13 mouse cellular contexts compared by ENCODE assay signal in the genomic region with DNA sequence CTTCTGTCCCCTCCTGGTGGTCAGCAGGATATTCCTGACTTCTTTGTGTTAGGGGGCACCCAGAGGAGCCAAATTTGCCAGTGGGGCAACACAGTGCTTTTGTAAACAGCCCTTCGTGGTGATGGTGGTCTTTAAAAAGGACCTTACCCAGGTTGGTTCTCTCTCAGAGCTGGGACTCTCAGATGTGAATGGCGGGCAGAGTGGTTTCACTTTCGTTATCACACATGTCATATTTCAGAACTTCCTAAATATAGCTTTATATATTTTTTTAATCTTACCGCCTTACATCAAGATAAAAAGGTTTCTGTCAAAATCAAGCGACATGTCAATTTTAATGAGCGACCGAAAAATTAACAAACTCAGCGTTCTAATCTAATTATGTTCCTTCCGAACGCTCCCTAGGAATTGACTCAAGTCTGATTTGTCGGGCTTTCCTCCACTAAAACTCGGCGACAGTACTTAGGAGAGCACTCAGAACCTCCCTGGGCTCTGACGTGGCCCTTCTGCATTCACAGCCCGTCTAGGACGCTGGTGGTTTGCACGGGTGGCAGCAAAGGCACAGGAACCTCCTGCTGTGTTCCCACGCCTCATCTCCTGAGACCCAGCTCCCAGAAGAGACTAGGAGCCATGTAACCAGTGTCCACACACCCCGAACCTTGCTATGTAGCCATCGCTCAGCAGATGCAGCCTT.
A peak's percentile ranks its signal among the peaks of the same experiment; 100 is the strongest.
DNase-seq lines count a peak whose midpoint lies in the region; ATAC-seq and TF ChIP-seq lines count a peak whose summit lies in the region.
"Had no signal": no experiment of that assay in that cellular context is flagged by ENCODE, and none has a peak within 500 bp of the region (broad histone marks: within the 10 kb centered on the region; RNA-seq: fewer than 3 reads in every experiment).

No protein-coding gene starts in this region.

- 83% methylated on average over 20 of the region's 20 CpGs for WGBS in hindbrain, embryonic 11.5 days

- H3K27me3 ChIP-seq in hindbrain, embryonic 11.5 days (ENCODE audit: control insufficient read depth, insufficient read depth, low read length) = no peaks in the 10 kb centered on the region
- H3K27me3 ChIP-seq: midbrain, embryonic 15.5 days had no signal

- no peak overlapping the region for H3K9ac ChIP-seq in hindbrain, embryonic 11.5 days (ENCODE audit: low read depth, low read length)
- H3K9ac ChIP-seq: lung, embryonic 14.5 days; midbrain, embryonic 15.5 days had no signal

- intact Hi-C loops in gastrocnemius, adult 2 months (cut with DNase I) = no loop called here
- intact Hi-C loops in gastrocnemius, postnatal 14 days (cut with DNase I; ENCODE audit: low total_unique reads) = no loop called here

- ATAC-seq in granulocyte monocyte progenitor cell, adult 5-6 weeks (replicated peaks; ENCODE audit: poor library complexity, severe bottlenecking) = peak; percentile 28
- no peak for ATAC-seq in hindbrain, embryonic 11.5 days (ENCODE audit: low FRiP score)
- ATAC-seq: midbrain, embryonic 15.5 days had no signal

- no peaks in the 10 kb centered on the region for H3K9me3 ChIP-seq in hindbrain, embryonic 11.5 days (ENCODE audit: control insufficient read depth, low read length)
- H3K9me3 ChIP-seq: limb, embryonic 10.5 days; midbrain, embryonic 15.5 days had no signal

- peak overlapping the region; percentile 40 for H3K27ac ChIP-seq in gastrocnemius, adult 2 months
- H3K27ac ChIP-seq in hindbrain, embryonic 11.5 days (ENCODE audit: low read depth, low read length) = no peak overlapping the region
- H3K27ac ChIP-seq: hindbrain, embryonic 10.5 days; limb, embryonic 10.5 days; midbrain, embryonic 15.5 days had no signal

- peaks cover 5% of the 10 kb centered on the region; the same call in 1 of the 2 replicates for H3K4me1 ChIP-seq in hindbrain, embryonic 11.5 days (replicated peaks; ENCODE audit: control insufficient read depth, insufficient read depth, low read length)

- no peak for DNase-seq in gastrocnemius, adult 2 months
- no peak for DNase-seq in gastrocnemius, postnatal 14 days
- DNase-seq in 3134 (ENCODE audit: extremely low read depth, insufficient read length, low spot score) = peak; percentile 60
- DNase-seq in Muller cell, postnatal 12 days (ENCODE audit: inconsistent ontology term) = peak; percentile 80
- DNase-seq in kidney, postnatal 4 days = no peak
- DNase-seq in hindbrain, embryonic 11.5 days (ENCODE audit: low spot score) = no peak
- DNase-seq in kidney, postnatal 14 days = no peak
- DNase-seq: heart, adult 18-20 months had no signal

- H3K4me2 ChIP-seq in hindbrain, embryonic 11.5 days (replicated peaks; ENCODE audit: low read depth, low read length) = no peak overlapping the region
- H3K4me2 ChIP-seq: lung, embryonic 14.5 days; midbrain, embryonic 15.5 days had no signal

- TF ChIP-seq CTCF in gastrocnemius, adult 2 months (IDR thresholded peaks at IDR 0.05) = no peak

- H3K4me3 ChIP-seq in gastrocnemius, adult 2 months = peak overlapping the region; percentile 62
- no peak overlapping the region for H3K4me3 ChIP-seq in hindbrain, embryonic 11.5 days (ENCODE audit: low read depth, low read length)
- H3K4me3 ChIP-seq: hindbrain, embryonic 10.5 days; limb, embryonic 10.5 days; midbrain, embryonic 15.5 days had no signal

- H3K36me3 ChIP-seq in hindbrain, embryonic 11.5 days (ENCODE audit: control insufficient read depth, insufficient read depth, low read length) = no peaks in the 10 kb centered on the region
- H3K36me3 ChIP-seq: hindbrain, embryonic 10.5 days; limb, embryonic 10.5 days; midbrain, embryonic 15.5 days had no signal

Comparison
In these comparisons a context has a peak if more than half of its experiments do, and no peak if none do; other contexts are left out.
1. DNase-seq: peak in 3134 (single experiment) and Muller cell, postnatal 12 days (single experiment); none in gastrocnemius, adult 2 months (single experiment), gastrocnemius, postnatal 14 days (single experiment), kidney, postnatal 4 days (0 of 2), hindbrain, embryonic 11.5 days (single experiment) and kidney, postnatal 14 days (single experiment).